Mouse (Mus musculus): ENCODE measurements at regions not wholly inside any gene's neighbourhood (a gene's known extent, or its start where the extent isn't known, plus 50 kb on each side); places are given as distances from the start of the nearest gene placed in this dataset.

- no peak for TF ChIP-seq CTCF (IDR thresholded peaks at IDR 0.05; ENCODE audit: insufficient read depth, low read length)
- no peak for TF ChIP-seq POLR2A (IDR thresholded peaks at IDR 0.05; ENCODE audit: borderline replicate concordance, extremely low read depth, low read depth, low read length)
Observed at GRCm38 (mm10) chr8:87175097-87175496, 290.0 kb upstream of the N4bp1 start.

All from lung, adult 2 months (tissue).